Comparison of ENCODE assay signal across 16 mouse cellular contexts in the genomic region with DNA sequence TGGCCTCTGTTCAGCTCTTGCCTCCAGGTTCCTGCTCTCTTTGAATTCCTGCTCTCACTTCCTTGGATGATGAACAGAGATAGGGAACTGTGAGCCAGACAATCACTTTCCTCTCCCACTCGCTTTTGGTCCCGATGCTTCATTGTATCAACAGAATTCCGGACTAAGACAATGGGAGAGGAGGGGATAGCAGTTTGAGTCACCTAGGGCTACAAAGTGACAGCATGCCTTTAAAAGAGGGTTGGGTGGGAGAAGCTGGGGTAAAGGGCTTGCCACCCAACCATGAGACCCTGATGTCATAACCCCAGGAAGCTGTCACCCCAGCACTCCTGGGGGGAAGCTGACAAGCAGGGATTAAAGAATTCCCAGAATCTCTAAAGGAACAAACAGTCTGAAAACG.
A peak's percentile ranks its signal among the peaks of the same experiment; 100 is the strongest.
DNase-seq lines count a peak whose midpoint lies in the region; ATAC-seq and TF ChIP-seq lines count a peak whose summit lies in the region.
"Had no signal": no experiment of that assay in that cellular context is flagged by ENCODE, and none has a peak within 500 bp of the region (broad histone marks: within the 10 kb centered on the region; RNA-seq: fewer than 3 reads in every experiment).

No protein-coding gene starts in this region.

- no peak for TF ChIP-seq EP300 in heart, postnatal 0 days (IDR thresholded peaks at IDR 0.05; ENCODE audit: low read depth)

- no peak overlapping the region for H3K4me3 ChIP-seq in heart, postnatal 0 days (ENCODE audit: low read depth, low read length)
- no peak overlapping the region for H3K4me3 ChIP-seq in heart, embryonic 12.5 days
- H3K4me3 ChIP-seq: embryonic facial prominence, embryonic 12.5 days; forebrain, embryonic 15.5 days; hindbrain, embryonic 15.5 days had no signal

- no peaks in the 10 kb centered on the region for H3K9me3 ChIP-seq in heart, postnatal 0 days (replicated peaks; ENCODE audit: control insufficient read depth, low read length)
- H3K9me3 ChIP-seq in heart, embryonic 12.5 days (replicated peaks): no peaks in the 10 kb centered on the region
- H3K9me3 ChIP-seq: embryonic facial prominence, embryonic 12.5 days; forebrain, embryonic 15.5 days; hindbrain, embryonic 15.5 days had no signal

- no peak overlapping the region for H3K4me2 ChIP-seq in heart, postnatal 0 days (ENCODE audit: low read depth, low read length)
- H3K4me2 ChIP-seq in heart, embryonic 12.5 days: no peak overlapping the region
- H3K4me2 ChIP-seq: embryonic facial prominence, embryonic 12.5 days; forebrain, embryonic 15.5 days; hindbrain, embryonic 15.5 days had no signal

- DNase-seq in heart, adult 8-10 months (ENCODE audit: low spot score): peak; percentile 46
- DNase-seq in heart, postnatal 36 days: no peak
- DNase-seq in heart, postnatal 0 days (ENCODE audit: low spot score): no peak
- DNase-seq in lung, postnatal 36 days: peak; percentile 38
- no peak for DNase-seq in lung, postnatal 25 days (ENCODE audit: low spot score)
- DNase-seq in urinary bladder, postnatal 36 days (ENCODE audit: low spot score in 2 of 2): no peak
- DNase-seq: adrenal gland, postnatal 10 days; cerebellum, adult 11-12 months; cerebellum, adult 9-10 months; cerebellum, postnatal 25 days; gastrocnemius, postnatal 10 days had no signal

- H3K36me3 ChIP-seq in heart, postnatal 0 days (replicated peaks; ENCODE audit: control insufficient read depth, insufficient read depth, low read length): no peaks in the 10 kb centered on the region
- H3K36me3 ChIP-seq in heart, embryonic 12.5 days: no peaks in the 10 kb centered on the region
- H3K36me3 ChIP-seq: embryonic facial prominence, embryonic 12.5 days; forebrain, embryonic 15.5 days; hindbrain, embryonic 15.5 days had no signal

- H3K9ac ChIP-seq in heart, postnatal 0 days (replicated peaks; ENCODE audit: low read depth, low read length): no peak overlapping the region
- H3K9ac ChIP-seq in heart, embryonic 12.5 days: no peak overlapping the region
- H3K9ac ChIP-seq: embryonic facial prominence, embryonic 12.5 days; forebrain, embryonic 15.5 days; hindbrain, embryonic 15.5 days had no signal

- H3K27ac ChIP-seq in heart, postnatal 0 days (ENCODE audit: low read depth): peak overlapping the region; percentile 91; the same call in 1 of the 2 replicates
- no peak overlapping the region for H3K27ac ChIP-seq in heart, embryonic 12.5 days (ENCODE audit: poor library complexity, severe bottlenecking)
- H3K27ac ChIP-seq: embryonic facial prominence, embryonic 12.5 days; forebrain, embryonic 15.5 days; hindbrain, embryonic 15.5 days had no signal

- 71% methylated on average over 4 of the region's 4 CpGs for WGBS in heart, postnatal 0 days
- 63% methylated on average over 4 of the region's 4 CpGs for WGBS in heart, embryonic 12.5 days

- TF ChIP-seq CTCF in heart, postnatal 0 days (IDR thresholded peaks at IDR 0.05; ENCODE audit: low read depth): no peak

- peaks cover 25% of the 10 kb centered on the region for H3K4me1 ChIP-seq in heart, postnatal 0 days (ENCODE audit: control insufficient read depth, insufficient read depth)
- H3K4me1 ChIP-seq in heart, embryonic 12.5 days (replicated peaks): peaks cover 35% of the 10 kb centered on the region

- H3K27me3 ChIP-seq in heart, postnatal 0 days (ENCODE audit: control insufficient read depth, insufficient read depth, low read length): no peaks in the 10 kb centered on the region
- H3K27me3 ChIP-seq in heart, embryonic 12.5 days (replicated peaks): no peaks in the 10 kb centered on the region
- H3K27me3 ChIP-seq: embryonic facial prominence, embryonic 12.5 days; forebrain, embryonic 15.5 days; hindbrain, embryonic 15.5 days had no signal

- no peak for ATAC-seq in heart, postnatal 0 days (ENCODE audit: insufficient read depth, low read depth)
- no peak for ATAC-seq in heart, embryonic 12.5 days (ENCODE audit: insufficient number of reproducible peaks, low FRiP score)
- ATAC-seq: forebrain, embryonic 15.5 days; intestine, embryonic 16.5 days had no signal

- intact Hi-C loops in heart, postnatal 36 days (cut with DNase I): loop anchor here (5.0 kb wide), 1 partner anchor 34 kb away; no protein-coding TSS in a partner anchor

Comparison
In these comparisons a context has a peak if more than half of its experiments do, and no peak if none do; other contexts are left out.
1. DNase-seq: peak in heart, adult 8-10 months (single experiment) and lung, postnatal 36 days (single experiment); none in heart, postnatal 36 days (0 of 2), heart, postnatal 0 days (single experiment), lung, postnatal 25 days (single experiment) and urinary bladder, postnatal 36 days (0 of 2).